7 mouse cellular contexts compared by ENCODE assay signal in the genomic region with DNA sequence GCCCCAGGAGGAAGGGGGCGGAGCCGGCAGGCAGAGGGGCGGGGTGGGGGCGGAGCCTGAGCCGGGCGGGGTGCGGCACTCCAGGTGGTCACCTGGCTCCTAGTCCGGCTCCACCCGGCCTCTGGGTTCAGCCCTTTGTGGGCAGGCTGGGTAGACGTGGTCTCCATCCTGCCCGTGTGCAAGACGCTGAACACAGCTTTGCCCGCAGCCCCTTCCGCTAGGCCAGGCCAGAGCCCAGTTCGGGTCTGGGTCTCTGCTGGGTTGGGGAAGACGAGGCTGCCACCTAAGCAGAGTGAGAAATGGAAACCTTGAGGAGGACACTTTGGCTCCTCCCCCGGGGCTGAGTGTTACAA.
DNase-seq lines count a peak whose midpoint lies in the region; ATAC-seq and TF ChIP-seq lines count a peak whose summit lies in the region.

No protein-coding gene starts in this region.

- H3K9me3 ChIP-seq in lung, postnatal 0 days (ENCODE audit: low read length), result no peaks in the 10 kb centered on the region
- H3K9me3 ChIP-seq in forebrain, embryonic 11.5 days (ENCODE audit: control insufficient read depth, low read length), result no peaks in the 10 kb centered on the region
- H3K9me3 ChIP-seq in limb, embryonic 13.5 days, result no peaks in the 10 kb centered on the region
- no peaks in the 10 kb centered on the region for H3K9me3 ChIP-seq in stomach, embryonic 15.5 days

- no peak for TF ChIP-seq CTCF in lung, postnatal 0 days (IDR thresholded peaks at IDR 0.05)

- H3K9ac ChIP-seq in lung, postnatal 0 days (replicated peaks; ENCODE audit: low read depth), result no peak overlapping the region
- H3K9ac ChIP-seq in forebrain, embryonic 11.5 days (ENCODE audit: low read length), result no peak overlapping the region
- peak overlapping the region; percentile 48; the same call in 1 of the 2 replicates for H3K9ac ChIP-seq in limb, embryonic 13.5 days
- H3K9ac ChIP-seq in stomach, embryonic 15.5 days, result no peak overlapping the region

- peaks cover 7% of the 10 kb centered on the region; the same call in 1 of the 2 replicates for H3K4me1 ChIP-seq in lung, postnatal 0 days (ENCODE audit: insufficient read depth, low read depth, low read length)
- peaks cover 4% of the 10 kb centered on the region; the same call in 1 of the 2 replicates for H3K4me1 ChIP-seq in forebrain, embryonic 11.5 days (replicated peaks; ENCODE audit: control insufficient read depth, insufficient read depth, low read length)
- peaks cover 17% of the 10 kb centered on the region for H3K4me1 ChIP-seq in limb, embryonic 13.5 days
- peaks cover 2% of the 10 kb centered on the region; the same call in 1 of the 2 replicates for H3K4me1 ChIP-seq in stomach, embryonic 15.5 days

- H3K27ac ChIP-seq in lung, postnatal 0 days (ENCODE audit: low read length), result no peak overlapping the region
- no peak overlapping the region for H3K27ac ChIP-seq in forebrain, embryonic 11.5 days (ENCODE audit: low read depth, low read length)
- peak overlapping the region; percentile 70; the same call in 1 of the 2 replicates for H3K27ac ChIP-seq in limb, embryonic 13.5 days
- H3K27ac ChIP-seq in stomach, embryonic 15.5 days, result peak overlapping the region; percentile 87

- ATAC-seq in lung, postnatal 0 days, result no peak
- ATAC-seq in forebrain, embryonic 11.5 days (replicated peaks; ENCODE audit: low FRiP score), result peak; percentile 88
- peak; percentile 76 for ATAC-seq in limb, embryonic 13.5 days (ENCODE audit: low FRiP score, low read depth)
- peak; percentile 88 for ATAC-seq in stomach, embryonic 15.5 days (ENCODE audit: insufficient read depth, low FRiP score, low read depth)

- DNase-seq in lung, postnatal 0 days (ENCODE audit: low spot score), result no peak
- DNase-seq in lung, postnatal 25 days (ENCODE audit: low spot score), result no peak
- no peak for DNase-seq in forebrain, embryonic 11.5 days (ENCODE audit: low spot score)
- no peak for DNase-seq in left cerebral cortex, adult 8-10 months (ENCODE audit: low spot score in 2 of 2)
- DNase-seq in cerebellum, adult 11-12 months, result no peak

- no peaks in the 10 kb centered on the region for H3K36me3 ChIP-seq in lung, postnatal 0 days (ENCODE audit: insufficient read depth, low read length)
- H3K36me3 ChIP-seq in forebrain, embryonic 11.5 days (ENCODE audit: control insufficient read depth, insufficient read depth, low read length), result no peaks in the 10 kb centered on the region
- H3K36me3 ChIP-seq in limb, embryonic 13.5 days, result no peaks in the 10 kb centered on the region; the same call in 1 of the 2 replicates
- H3K36me3 ChIP-seq in stomach, embryonic 15.5 days, result no peaks in the 10 kb centered on the region

- peak overlapping the region; percentile 100 for H3K4me2 ChIP-seq in lung, postnatal 0 days (replicated peaks; ENCODE audit: low read depth, low read length)
- H3K4me2 ChIP-seq in forebrain, embryonic 11.5 days (ENCODE audit: low read depth, low read length, severe bottlenecking), result peak overlapping the region; percentile 99
- peak overlapping the region; percentile 86 for H3K4me2 ChIP-seq in limb, embryonic 13.5 days (replicated peaks)
- H3K4me2 ChIP-seq in stomach, embryonic 15.5 days, result peak overlapping the region; percentile 92

- no peaks in the 10 kb centered on the region for H3K27me3 ChIP-seq in lung, postnatal 0 days (replicated peaks; ENCODE audit: insufficient read depth, low read length)
- H3K27me3 ChIP-seq in forebrain, embryonic 11.5 days (ENCODE audit: control insufficient read depth, insufficient read depth, low read length), result no peaks in the 10 kb centered on the region
- H3K27me3 ChIP-seq in limb, embryonic 13.5 days, result peaks cover 3% of the 10 kb centered on the region
- H3K27me3 ChIP-seq in stomach, embryonic 15.5 days (replicated peaks), result no peaks in the 10 kb centered on the region

- TF ChIP-seq EP300 in lung, postnatal 0 days (IDR thresholded peaks at IDR 0.05), result no peak

- 2% methylated on average over 13 of the region's 17 CpGs for WGBS in lung, postnatal 0 days
- WGBS in forebrain, embryonic 11.5 days, result 1% methylated on average over 17 of the region's 17 CpGs
- WGBS in limb, embryonic 13.5 days, result 2% methylated on average over 14 of the region's 17 CpGs
- WGBS in stomach, embryonic 15.5 days, result 1% methylated on average over 17 of the region's 17 CpGs

- peak overlapping the region; percentile 67 for H3K4me3 ChIP-seq in lung, postnatal 0 days (ENCODE audit: low read depth, low read length)
- H3K4me3 ChIP-seq in forebrain, embryonic 11.5 days (ENCODE audit: low read depth, low read length), result peak overlapping the region; percentile 64
- peak overlapping the region; percentile 79 for H3K4me3 ChIP-seq in limb, embryonic 13.5 days
- H3K4me3 ChIP-seq in stomach, embryonic 15.5 days (replicated peaks), result peak overlapping the region; percentile 88

Comparison
In these comparisons a context has a peak if more than half of its experiments do, and no peak if none do; other contexts are left out.
1. H3K27ac ChIP-seq: peak in limb, embryonic 13.5 days (single experiment) and stomach, embryonic 15.5 days (single experiment); none in lung, postnatal 0 days (single experiment) and forebrain, embryonic 11.5 days (single experiment).
2. Peak in every context shown above with its lines, with median percentiles within 50 percentile points of each other: H3K4me2 ChIP-seq and H3K4me3 ChIP-seq.